Mouse (Mus musculus): ENCODE measurements at regions not wholly inside any gene's neighbourhood (a gene's known extent, or its start where the extent isn't known, plus 50 kb on each side); places are given as distances from the start of the nearest gene placed in this dataset.

GRCm38 (mm10) chr2:57917721-57918120, 80.0 kb upstream of the Galnt5 start:
- no peak overlapping the region for H3K4me3 ChIP-seq (ENCODE audit: insufficient read depth, low read depth, low read length)

DNA sequence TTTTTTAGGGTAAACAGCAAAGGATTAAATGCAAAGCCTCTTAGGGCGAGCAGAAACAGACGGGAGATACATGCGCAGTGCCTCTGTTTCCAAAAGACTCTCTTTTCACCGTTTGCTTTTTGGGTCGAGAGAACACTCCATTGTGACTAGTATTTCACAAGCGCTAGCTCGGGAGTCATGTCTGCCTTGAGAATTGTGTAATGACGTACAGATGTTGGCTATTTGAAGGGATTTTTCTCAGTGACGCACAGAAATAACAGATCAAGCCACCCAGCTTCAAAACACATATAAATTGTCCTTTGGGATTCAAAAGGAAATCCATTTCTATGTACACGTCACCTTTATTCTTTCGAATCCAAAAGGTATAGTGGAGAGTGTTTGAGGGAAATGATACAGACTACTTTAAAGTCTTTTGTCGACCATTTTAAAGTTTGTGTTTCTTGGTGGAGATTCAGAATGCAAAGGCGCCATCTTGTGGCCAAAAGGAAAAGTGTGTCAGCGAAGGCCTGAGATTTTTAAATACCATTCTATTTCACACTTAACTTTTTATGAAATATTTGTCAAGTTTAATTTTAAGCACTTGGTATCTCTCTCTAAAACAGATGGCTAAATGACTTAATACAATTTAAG, 78.5 kb upstream of the Galnt5 start:
- H3K36me3 ChIP-seq (ENCODE audit: control insufficient read depth, insufficient read depth, low read length), result no peaks in the 10 kb centered on the region
- peak; percentile 33 for DNase-seq (ENCODE audit: extremely low read depth, low read depth, low spot score)
- no peak overlapping the region for H3K9ac ChIP-seq (ENCODE audit: low read depth, low read length)
- TF ChIP-seq CTCF (IDR thresholded peaks at IDR 0.05; ENCODE audit: low read depth, low read length) (peak; percentile 32), POLR2A (IDR thresholded peaks at IDR 0.05; ENCODE audit: extremely low read depth, insufficient read depth, low read length) (no peak)
- H3K4me1 ChIP-seq (ENCODE audit: control insufficient read depth, insufficient read depth, low read length), result no peaks in the 10 kb centered on the region
- WGBS, result 48% methylated on average over 14 of the region's 14 CpGs
- no peak overlapping the region for H3K4me3 ChIP-seq (ENCODE audit: insufficient read depth, low read depth, low read length)
- H3K79me2 ChIP-seq (ENCODE audit: control insufficient read depth, insufficient read depth, low read length), result no peaks in the 10 kb centered on the region
- no peak overlapping the region for H3K27ac ChIP-seq (replicated peaks; ENCODE audit: insufficient read depth, low read depth, low read length)
- no peaks in the 10 kb centered on the region for H3K27me3 ChIP-seq (ENCODE audit: control insufficient read depth, insufficient read depth, low read length)

More at GRCm38 (mm10) chr2:57917721-57918120, 80.0 kb upstream of the Galnt5 start:
- H3K79me2 ChIP-seq (ENCODE audit: control insufficient read depth, insufficient read depth, low read length), result no peaks in the 10 kb centered on the region
- no peaks in the 10 kb centered on the region for H3K27me3 ChIP-seq (ENCODE audit: control insufficient read depth, insufficient read depth, low read length)
- no peak for DNase-seq (ENCODE audit: extremely low read depth, low read depth, low spot score)
- 88% methylated on average over 6 of the region's 6 CpGs for WGBS
- no peaks in the 10 kb centered on the region for H3K4me1 ChIP-seq (ENCODE audit: control insufficient read depth, insufficient read depth, low read length)
- no peak overlapping the region for H3K9ac ChIP-seq (ENCODE audit: low read depth, low read length)
- no peak for TF ChIP-seq CTCF (IDR thresholded peaks at IDR 0.05; ENCODE audit: low read depth, low read length)
- no peak for TF ChIP-seq POLR2A (IDR thresholded peaks at IDR 0.05; ENCODE audit: extremely low read depth, insufficient read depth, low read length)
- H3K27ac ChIP-seq (replicated peaks; ENCODE audit: insufficient read depth, low read depth, low read length), result no peak overlapping the region
- no peaks in the 10 kb centered on the region for H3K36me3 ChIP-seq (ENCODE audit: control insufficient read depth, insufficient read depth, low read length)

DNA sequence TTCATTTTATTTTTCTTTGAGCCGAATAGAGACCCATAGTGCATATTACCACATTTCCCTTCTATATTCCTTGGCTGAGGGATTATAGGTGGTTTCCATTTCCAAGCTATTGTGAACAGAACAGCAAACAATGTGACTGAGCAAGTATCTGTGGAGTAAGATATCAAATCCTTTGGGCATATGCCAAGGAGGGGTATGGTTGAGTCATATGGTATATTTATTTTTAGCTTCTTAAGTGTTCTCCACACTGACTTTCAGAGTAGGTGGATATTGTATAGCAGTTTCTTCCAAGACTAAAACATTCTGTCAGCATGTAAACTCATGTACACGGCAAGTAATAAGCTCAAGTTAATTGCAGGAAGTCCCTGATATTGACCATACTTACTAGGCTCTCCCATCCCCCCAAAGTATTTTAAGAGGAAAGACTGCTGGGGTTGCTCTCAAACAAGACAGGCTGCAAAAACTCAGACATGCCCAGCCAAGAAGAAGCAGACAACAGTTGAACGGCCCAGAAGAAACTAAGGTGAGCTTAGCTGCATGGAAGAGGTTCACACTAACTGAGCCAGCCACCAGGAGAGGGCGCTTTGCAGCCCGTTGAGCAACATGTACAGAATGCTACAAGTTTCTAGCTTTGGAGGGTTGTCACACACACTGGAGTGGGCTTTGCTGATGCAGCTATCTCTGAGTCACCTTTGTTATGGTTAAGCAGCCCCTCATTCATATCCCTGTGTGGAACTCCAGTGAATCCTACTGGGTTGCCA, 63.4 kb upstream of the Galnt5 start:
- WGBS, result 59% methylated on average over 5 of the region's 5 CpGs
- Histone ChIP-seq H3K27ac (replicated peaks; ENCODE audit: insufficient read depth, low read depth, low read length) (no peak overlapping the region), H3K4me1 (ENCODE audit: control insufficient read depth, insufficient read depth, low read length) (no peaks in the 10 kb centered on the region), H3K9ac (ENCODE audit: low read depth, low read length) (no peak overlapping the region), H3K79me2 (ENCODE audit: control insufficient read depth, insufficient read depth, low read length) (no peaks in the 10 kb centered on the region), H3K27me3 (ENCODE audit: control insufficient read depth, insufficient read depth, low read length) (no peaks in the 10 kb centered on the region), H3K4me3 (ENCODE audit: insufficient read depth, low read depth, low read length) (no peak overlapping the region), H3K36me3 (ENCODE audit: control insufficient read depth, insufficient read depth, low read length) (no peaks in the 10 kb centered on the region)
- TF ChIP-seq POLR2A (IDR thresholded peaks at IDR 0.05; ENCODE audit: extremely low read depth, insufficient read depth, low read length), result no peak
- no peak for TF ChIP-seq CTCF (IDR thresholded peaks at IDR 0.05; ENCODE audit: low read depth, low read length)
- no peak for DNase-seq (ENCODE audit: extremely low read depth, low read depth, low spot score)
